Mouse (Mus musculus) limb, embryonic 14.5 days (tissue): ENCODE results near the gene Mrtfa. TPM values are rescaled to one million over a fixed set of nuclear protein-coding genes. Genes with fewer than 3 reads are reported as not detected.

ENCODE experiments used
- ATAC-seq: fragments of 200-750 bp; cut with Nextera tagmentation; 2 replicates; pipeline ENCODE4 v1.8.0; 2017; ENCODE audit warnings: low read depth, moderate number of reproducible peaks, moderate TSS enrichment; ENCODE audit not compliant: low FRiP score
- DNase-seq: peaks from one replicate; pipeline ENCODE4 v3.0.0-alpha.2; 2015; ENCODE audit warnings: low spot score
- H3K27ac ChIP-seq: fragments of 300-500 bp; sonication (generic); replicated peaks from 2 replicates; pipeline ENCODE4 v1.5.1; 2014; ENCODE audit warnings: low read depth, mild to moderate bottlenecking, low read length, moderate library complexity, mixed read lengths
- H3K27me3 ChIP-seq: fragments of 300-500 bp; sonication (generic); 2 replicates; pipeline ENCODE4 v1.6.1; 2014; ENCODE audit warnings: low read length, mixed read lengths; ENCODE audit not compliant: control insufficient read depth, insufficient read depth
- H3K36me3 ChIP-seq: fragments of 300-500 bp; sonication (generic); 2 replicates; pipeline ENCODE4 v1.6.1; 2014; ENCODE audit warnings: mild to moderate bottlenecking, low read length, moderate library complexity, mixed read lengths; ENCODE audit not compliant: control insufficient read depth, insufficient read depth
- H3K4me1 ChIP-seq: fragments of 300-500 bp; sonication (generic); 2 replicates; pipeline ENCODE4 v1.6.1; 2014; ENCODE audit warnings: antibody characterized with exemption, low read length, mixed read lengths; ENCODE audit not compliant: control insufficient read depth, insufficient read depth
- H3K4me2 ChIP-seq: fragments of 300-500 bp; sonication (generic); replicated peaks from 2 replicates; pipeline ENCODE4 v1.6.1; 2014; ENCODE audit warnings: low read depth, mild to moderate bottlenecking, low read length, moderate library complexity; ENCODE audit not compliant: severe bottlenecking
- H3K4me3 ChIP-seq: fragments of 300-500 bp; sonication (generic); replicated peaks from 2 replicates; pipeline ENCODE4 v1.5.1; 2014; ENCODE audit warnings: low read length
- H3K9ac ChIP-seq: fragments of 300-500 bp; sonication (generic); 2 replicates; pipeline ENCODE4 v1.6.1; 2014; ENCODE audit warnings: mild to moderate bottlenecking, low read depth, low read length, moderate library complexity; ENCODE audit not compliant: severe bottlenecking
- H3K9me3 ChIP-seq: fragments of 300-500 bp; sonication (generic); 2 replicates; pipeline ENCODE4 v1.6.1; 2016; ENCODE audit warnings: low read length; ENCODE audit not compliant: control insufficient read depth
- POLR2A ChIP-seq: fragments of 200-500 bp; IDR thresholded peaks from 2 replicates; pipeline ENCODE4 v1.8.0; 2012; ENCODE audit warnings: inconsistent platforms, mild to moderate bottlenecking, moderate library complexity, borderline replicate concordance; ENCODE audit not compliant: insufficient read depth, insufficient read length; ENCODE audit errors: extremely low read depth
- whole genome bisulfite sequencing: fragments of 180-500 bp; shearing (Covaris S2); extraction: QIAGEN DNeasy Blood & Tissue Kit; methylation state at CpG from one replicate; pipeline ENCODE4 v1.1.7; 2014; 5-methylcytosine and 5-hydroxymethylcytosine counted together
- polyA plus RNA-seq, 2 experiments: library from polyadenylated mRNA; depleted of rRNA in 1 of 2; stranded (reverse) in 1 of 2; unstranded in 1 of 2; fragments of >200 nt; fragmentation: Nextera tagmentation in 1 of 2; extraction: Ambion mirVana in 1 of 2; gene quantifications; 2 replicates each; pipeline versions ENCODE4 v1.2.1 to v1.2.3; 2012 to 2014

The Mrtfa gene
- polyA plus RNA-seq, 2 experiments, result 25.2 to 29.8 TPM

- H3K27ac ChIP-seq, result no peak overlapping the region
- WGBS, result 93% methylated on average over 5 of the region's 5 CpGs
- no peaks in the 10 kb centered on the region for H3K27me3 ChIP-seq
- ATAC-seq, result no peak
- H3K36me3 ChIP-seq, result no peaks in the 10 kb centered on the region
- TF ChIP-seq POLR2A, result no peak
- H3K4me1 ChIP-seq, result no peaks in the 10 kb centered on the region
- no peak overlapping the region for H3K4me3 ChIP-seq
- no peak overlapping the region for H3K4me2 ChIP-seq
- H3K9ac ChIP-seq, result no peak overlapping the region
- no peaks in the 10 kb centered on the region for H3K9me3 ChIP-seq
- no peak for DNase-seq
Measured at GRCm38 (mm10) chr15:81052491-81052890, 138.1 kb downstream of the Mrtfa start.

GRCm38 (mm10) chr15:81050488-81050887, 140.1 kb downstream of the Mrtfa start:
- no peak for ATAC-seq
- H3K27ac ChIP-seq, result no peak overlapping the region
- H3K4me3 ChIP-seq, result no peak overlapping the region
- H3K36me3 ChIP-seq, result no peaks in the 10 kb centered on the region
- no peaks in the 10 kb centered on the region for H3K27me3 ChIP-seq
- H3K4me1 ChIP-seq, result no peaks in the 10 kb centered on the region
- 36% methylated on average over 3 of the region's 3 CpGs for WGBS
- no peak for TF ChIP-seq POLR2A
- no peaks in the 10 kb centered on the region for H3K9me3 ChIP-seq
- H3K9ac ChIP-seq, result no peak overlapping the region
- no peak for DNase-seq
- H3K4me2 ChIP-seq, result no peak overlapping the region

- Histone ChIP-seq H3K4me1 (no peaks in the 10 kb centered on the region), H3K4me2 (no peak overlapping the region), H3K4me3 (no peak overlapping the region), H3K27ac (no peak overlapping the region), H3K36me3 (peaks cover 2% of the 10 kb centered on the region; the same call in 1 of the 2 replicates), H3K27me3 (no peaks in the 10 kb centered on the region), H3K9me3 (no peaks in the 10 kb centered on the region), H3K9ac (no peak overlapping the region)
- 70% methylated on average over 6 of the region's 6 CpGs for WGBS
- no peak for TF ChIP-seq POLR2A
- ATAC-seq (no peak), DNase-seq (no peak)
Measured at GRCm38 (mm10) chr15:81049401-81050053, 141.0 kb downstream of the Mrtfa start.

- no peak for ATAC-seq
Measured at GRCm38 (mm10) chr15:81047497-81047896, 143.1 kb downstream of the Mrtfa start.

GRCm38 (mm10) chr15:81046061-81046460, 144.5 kb downstream of the Mrtfa start:
- ATAC-seq (no peak), DNase-seq (no peak)
- no peak overlapping the region for H3K4me3 ChIP-seq
- H3K27ac ChIP-seq, result no peak overlapping the region
- H3K9me3 ChIP-seq, result no peaks in the 10 kb centered on the region
- no peak overlapping the region for H3K4me2 ChIP-seq
- no peaks in the 10 kb centered on the region for H3K27me3 ChIP-seq
- H3K36me3 ChIP-seq, result peaks cover 7% of the 10 kb centered on the region; the same call in 1 of the 2 replicates
- no peak for TF ChIP-seq POLR2A
- WGBS, result 86% methylated on average over 7 of the region's 7 CpGs
- H3K9ac ChIP-seq, result no peak overlapping the region
- peaks cover 5% of the 10 kb centered on the region for H3K4me1 ChIP-seq

More at GRCm38 (mm10) chr15:81047497-81047896, 143.1 kb downstream of the Mrtfa start:
- H3K4me2 ChIP-seq, result no peak overlapping the region
- H3K4me1 ChIP-seq, result peaks cover 3% of the 10 kb centered on the region
- no peak for TF ChIP-seq POLR2A
- no peaks in the 10 kb centered on the region for H3K9me3 ChIP-seq
- no peaks in the 10 kb centered on the region for H3K27me3 ChIP-seq
- no peak overlapping the region for H3K27ac ChIP-seq
- H3K4me3 ChIP-seq, result no peak overlapping the region
- H3K36me3 ChIP-seq, result peaks cover 7% of the 10 kb centered on the region; the same call in 1 of the 2 replicates
- DNase-seq, result no peak
- H3K9ac ChIP-seq, result no peak overlapping the region
- 58% methylated on average over 10 of the region's 10 CpGs for WGBS

GRCm38 (mm10) chr15:81045336-81045735, 145.2 kb downstream of the Mrtfa start:
- H3K9ac ChIP-seq, result no peak overlapping the region
- TF ChIP-seq POLR2A, result no peak
- H3K9me3 ChIP-seq, result no peaks in the 10 kb centered on the region
- no peaks in the 10 kb centered on the region for H3K27me3 ChIP-seq
- 93% methylated on average over 4 of the region's 4 CpGs for WGBS
- H3K4me2 ChIP-seq, result no peak overlapping the region
- no peak for DNase-seq
- no peak for ATAC-seq
- H3K27ac ChIP-seq, result no peak overlapping the region
- H3K4me3 ChIP-seq, result no peak overlapping the region
- peaks cover 7% of the 10 kb centered on the region; the same call in 1 of the 2 replicates for H3K36me3 ChIP-seq
- peaks cover 5% of the 10 kb centered on the region for H3K4me1 ChIP-seq
